Mouse (Mus musculus) lung, postnatal 0 days (tissue): ENCODE measurements around the gene Ipo8.

Source experiments
- CTCF ChIP-seq: IDR thresholded peaks from 2 replicates; pipeline ENCODE4 v1.5.1; 2016; ENCODE audit warnings: antibody characterized with exemption, mild to moderate bottlenecking
- EP300 ChIP-seq: IDR thresholded peaks from 2 replicates; pipeline ENCODE4 v1.6.1; 2016; ENCODE audit warnings: antibody characterized with exemption, mild to moderate bottlenecking, control low read depth

GRCm38 (mm10) chr6:148841760-148842159 lies 10.5 kb upstream of the Ipo8 start:
- TF ChIP-seq CTCF (no peak), EP300 (no peak)
